Mouse (Mus musculus) thymus, postnatal 25 days (tissue): ENCODE data around the gene Tyw3.

ENCODE experiments used
- DNase-seq: peaks from one replicate; pipeline ENCODE4 v3.0.0; 2022

Gene Tyw3

GRCm38 (mm10) chr3:154551035-154551411 lies 45.9 kb downstream of the Tyw3 start:
- no peak for DNase-seq

- DNase-seq: no peak
Measured at GRCm38 (mm10) chr3:154550326-154551034, 46.4 kb downstream of the Tyw3 start.

GRCm38 (mm10) chr3:154548868-154549301 lies 48.0 kb downstream of the Tyw3 start:
- DNase-seq: no peak

- DNase-seq: no peak
Measured at GRCm38 (mm10) chr3:154547549-154548426, 49.1 kb downstream of the Tyw3 start.

- no peak for DNase-seq
Measured at GRCm38 (mm10) chr3:154546234-154546633, 50.7 kb downstream of the Tyw3 start.

GRCm38 (mm10) chr3:154540086-154540911 lies 56.6 kb downstream of the Tyw3 start:
- no peak for DNase-seq

- no peak for DNase-seq
Measured at GRCm38 (mm10) chr3:154536134-154536533, 60.8 kb downstream of the Tyw3 start.

- DNase-seq: no peak
Measured at GRCm38 (mm10) chr3:154533246-154533645, 63.7 kb downstream of the Tyw3 start.

GRCm38 (mm10) chr3:154528973-154529372 lies 67.9 kb downstream of the Tyw3 start:
- DNase-seq: no peak

- DNase-seq: no peak
Measured at GRCm38 (mm10) chr3:154526610-154527009, 70.3 kb downstream of the Tyw3 start.
